ENCODE assay signal across 8 mouse cellular contexts in genomic region chr15:94628463-94628829, GRCm38 (mm10). TPM values are rescaled to one million over a fixed set of nuclear protein-coding genes. Genes with fewer than 3 reads are reported as not detected.
DNase-seq lines count a peak whose midpoint lies in the region; ATAC-seq and TF ChIP-seq lines count a peak whose summit lies in the region.

No protein-coding gene starts in this region.

- no peaks in the 10 kb centered on the region for H3K9me3 ChIP-seq in kidney, postnatal 0 days (replicated peaks; ENCODE audit: low read length)
- no peaks in the 10 kb centered on the region for H3K9me3 ChIP-seq in forebrain, embryonic 10.5 days
- no peaks in the 10 kb centered on the region for H3K9me3 ChIP-seq in limb, embryonic 11.5 days (ENCODE audit: control insufficient read depth, low read length)
- H3K9me3 ChIP-seq in neural tube, embryonic 14.5 days (ENCODE audit: control insufficient read depth, low read length), result no peaks in the 10 kb centered on the region

- H3K4me1 ChIP-seq in kidney, postnatal 0 days (replicated peaks; ENCODE audit: insufficient read depth, low read length), result no peaks in the 10 kb centered on the region
- H3K4me1 ChIP-seq in forebrain, embryonic 10.5 days, result peaks cover 9% of the 10 kb centered on the region
- 0 out of 2 replicates have a peak, but pooled peaks cover 2% of the 10 kb centered on the region for H3K4me1 ChIP-seq in limb, embryonic 11.5 days (ENCODE audit: control insufficient read depth, insufficient read depth, low read length)
- no peaks in the 10 kb centered on the region for H3K4me1 ChIP-seq in neural tube, embryonic 14.5 days (ENCODE audit: control insufficient read depth, insufficient read depth, low read length)

- H3K27me3 ChIP-seq in kidney, postnatal 0 days (ENCODE audit: insufficient read depth, low read length), result no peaks in the 10 kb centered on the region
- peaks cover 55% of the 10 kb centered on the region for H3K27me3 ChIP-seq in forebrain, embryonic 10.5 days (ENCODE audit: poor library complexity, severe bottlenecking)
- peaks cover 14% of the 10 kb centered on the region; the same call in 1 of the 2 replicates for H3K27me3 ChIP-seq in limb, embryonic 11.5 days (ENCODE audit: control insufficient read depth, insufficient read depth, low read length)
- no peaks in the 10 kb centered on the region for H3K27me3 ChIP-seq in neural tube, embryonic 14.5 days (ENCODE audit: control insufficient read depth, insufficient read depth, low read length)

- H3K4me2 ChIP-seq in kidney, postnatal 0 days (ENCODE audit: low read length), result peak overlapping the region; percentile 95
- peak overlapping the region; percentile 98 for H3K4me2 ChIP-seq in limb, embryonic 11.5 days (ENCODE audit: low read depth, severe bottlenecking)
- H3K4me2 ChIP-seq in neural tube, embryonic 14.5 days (ENCODE audit: low read depth, low read length), result peak overlapping the region; percentile 98

- no peak for DNase-seq in kidney, postnatal 0 days (ENCODE audit: low spot score)
- DNase-seq in kidney, postnatal 10 days, result no peak
- no peak for DNase-seq in forebrain, embryonic 10.5 days (ENCODE audit: extremely low spot score, low spot score)
- DNase-seq in limb, embryonic 11.5 days (ENCODE audit: low spot score), result no peak
- no peak for DNase-seq in ovary, adult 18-20 months (ENCODE audit: low spot score)
- DNase-seq in adrenal gland, adult 8-10 months, result no peak

- H3K36me3 ChIP-seq in kidney, postnatal 0 days (ENCODE audit: insufficient read depth, low read length), result no peaks in the 10 kb centered on the region
- H3K36me3 ChIP-seq in forebrain, embryonic 10.5 days (replicated peaks), result no peaks in the 10 kb centered on the region
- H3K36me3 ChIP-seq in limb, embryonic 11.5 days (ENCODE audit: control insufficient read depth, insufficient read depth, low read length), result no peaks in the 10 kb centered on the region
- no peaks in the 10 kb centered on the region for H3K36me3 ChIP-seq in neural tube, embryonic 14.5 days (ENCODE audit: control insufficient read depth, insufficient read depth, low read length)

- 44% methylated on average over 2 of the region's 2 CpGs for whole genome bisulfite sequencing in kidney, postnatal 0 days
- WGBS in forebrain, embryonic 10.5 days, result 50% methylated on average over 2 of the region's 2 CpGs
- WGBS in limb, embryonic 11.5 days, result 49% methylated on average over 2 of the region's 2 CpGs
- WGBS in neural tube, embryonic 14.5 days, result 51% methylated on average over 2 of the region's 2 CpGs

- peak overlapping the region; percentile 57 for H3K4me3 ChIP-seq in kidney, postnatal 0 days (replicated peaks; ENCODE audit: low read depth, low read length)
- peak overlapping the region; percentile 77 for H3K4me3 ChIP-seq in forebrain, embryonic 10.5 days
- H3K4me3 ChIP-seq in limb, embryonic 11.5 days (ENCODE audit: low read depth, low read length), result peak overlapping the region; percentile 49; the same call in 1 of the 2 replicates
- H3K4me3 ChIP-seq in neural tube, embryonic 14.5 days (ENCODE audit: low read depth, low read length), result peak overlapping the region; percentile 63

- H3K9ac ChIP-seq in kidney, postnatal 0 days (ENCODE audit: low read depth, low read length), result no peak overlapping the region
- no peak overlapping the region; the same call in 1 of the 2 replicates for H3K9ac ChIP-seq in limb, embryonic 11.5 days (ENCODE audit: low read length)
- H3K9ac ChIP-seq in neural tube, embryonic 14.5 days (replicated peaks; ENCODE audit: low read depth, low read length), result peak overlapping the region; percentile 88

- H3K27ac ChIP-seq in kidney, postnatal 0 days, result no peak overlapping the region
- peak overlapping the region; percentile 82 for H3K27ac ChIP-seq in forebrain, embryonic 10.5 days
- H3K27ac ChIP-seq in limb, embryonic 11.5 days (replicated peaks; ENCODE audit: low read depth, low read length), result no peak overlapping the region
- H3K27ac ChIP-seq in neural tube, embryonic 14.5 days (ENCODE audit: low read depth, low read length), result no peak overlapping the region

- no peak for ATAC-seq in kidney, postnatal 0 days (replicated peaks; ENCODE audit: low FRiP score, low read depth)
- ATAC-seq in limb, embryonic 11.5 days (ENCODE audit: insufficient number of reproducible peaks, low FRiP score, low TSS enrichment, low read depth), result no peak
- no peak for ATAC-seq in neural tube, embryonic 14.5 days (ENCODE audit: low read depth)
- no peak for ATAC-seq in megakaryocyte progenitor cell, adult 5-6 weeks (replicated peaks; ENCODE audit: poor library complexity)

- no peak for TF ChIP-seq CTCF in kidney, postnatal 0 days (IDR thresholded peaks at IDR 0.05; ENCODE audit: low read depth)

RNA-seq across cellular contexts. Expression of gene Tmem117, which starts 0.6 kb away (rescaled TPM):
- 24.3 and 25.0 TPM in 2 replicates for polyA plus RNA-seq in kidney, postnatal 0 days (2015; fragmentation: Nextera tagmentation; extraction: Ambion mirVana)
- polyA plus RNA-seq in forebrain, embryonic 10.5 days (2016; fragmentation: Nextera tagmentation; extraction: Ambion mirVana), result 0.70 and 0.74 TPM in 2 replicates
- polyA plus RNA-seq in limb, embryonic 11.5 days (2014; fragmentation: Nextera tagmentation; extraction: Ambion mirVana), result 1.0 and 1.7 TPM in 2 replicates
- 17.3 and 19.5 TPM in 2 replicates for polyA plus RNA-seq in neural tube, embryonic 14.5 days (2014; fragmentation: Nextera tagmentation; extraction: Ambion mirVana)
- not detected in 2 replicates for total RNA-seq in megakaryocyte progenitor cell, adult 5-6 weeks (2015)
- total RNA-seq in megakaryocyte progenitor cell, adult 5-6 weeks (2017), result not detected in 2 replicates
- total RNA-seq in adrenal gland, adult 8-10 months (2022), result 10 to 100 TPM in 1 of 4 experiments, 1 to 10 TPM in 3; 3.3 to 11.1 (median 6.5) TPM

RNA-seq across cellular contexts. Expression of gene Twf1, which starts 38.8 kb away (rescaled TPM):
- polyA plus RNA-seq in kidney, postnatal 0 days (2015; fragmentation: Nextera tagmentation; extraction: Ambion mirVana), result 104 and 109 TPM in 2 replicates
- polyA plus RNA-seq in forebrain, embryonic 10.5 days (2016; fragmentation: Nextera tagmentation; extraction: Ambion mirVana), result 82.7 and 84.0 TPM in 2 replicates
- 64.4 and 65.1 TPM in 2 replicates for polyA plus RNA-seq in limb, embryonic 11.5 days (2014; fragmentation: Nextera tagmentation; extraction: Ambion mirVana)
- 75.5 and 85.6 TPM in 2 replicates for polyA plus RNA-seq in neural tube, embryonic 14.5 days (2014; fragmentation: Nextera tagmentation; extraction: Ambion mirVana)
- total RNA-seq in megakaryocyte progenitor cell, adult 5-6 weeks (2015), result 43.9 and 50.1 TPM in 2 replicates
- total RNA-seq in megakaryocyte progenitor cell, adult 5-6 weeks (2017), result 27.2 and 28.1 TPM in 2 replicates
- 100 to 1,000 TPM in 2 of 4 experiments, 10 to 100 TPM in 2; 83.9 to 116 (median 98.3) TPM for total RNA-seq in adrenal gland, adult 8-10 months (2022)
